10 mouse cellular contexts compared by ENCODE assay signal in the genomic region with DNA sequence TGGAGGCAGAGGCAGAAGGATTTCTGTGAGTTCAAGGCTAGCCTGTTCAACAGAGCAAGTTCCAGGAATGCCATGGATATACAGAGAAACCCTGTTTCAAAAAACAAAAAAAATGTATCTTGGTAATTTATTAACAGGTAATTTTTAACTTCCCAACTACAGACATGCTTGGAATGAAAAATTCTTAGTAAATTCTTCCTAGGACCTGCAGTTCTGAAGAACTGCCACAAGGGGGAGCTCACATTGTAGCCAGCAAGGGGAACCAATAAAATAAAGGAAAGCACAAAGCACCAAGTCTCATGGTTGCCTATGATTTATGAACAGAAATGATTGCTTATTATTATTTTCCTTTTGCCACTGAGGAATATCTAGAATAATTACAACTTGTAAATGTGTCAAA. TPM values are rescaled to one million over a fixed set of nuclear protein-coding genes. Genes with fewer than 3 reads are reported as not detected.
DNase-seq lines count a peak whose midpoint lies in the region; ATAC-seq and TF ChIP-seq lines count a peak whose summit lies in the region.
"Had no signal": no experiment of that assay in that cellular context is flagged by ENCODE, and none has a peak within 500 bp of the region (broad histone marks: within the 10 kb centered on the region; RNA-seq: fewer than 3 reads in every experiment).

No protein-coding gene starts in this region.

- H3K4me2 ChIP-seq in kidney, embryonic 16.5 days (replicated peaks; ENCODE audit: low read depth, low read length) = no peak overlapping the region
- H3K4me2 ChIP-seq: limb, embryonic 12.5 days had no signal

- no peaks in the 10 kb centered on the region for H3K27me3 ChIP-seq in kidney, embryonic 16.5 days (ENCODE audit: insufficient read depth, low read length)
- no peaks in the 10 kb centered on the region for H3K27me3 ChIP-seq in E14TG2a.4 (ENCODE audit: insufficient read depth, low read length)
- H3K27me3 ChIP-seq: limb, embryonic 12.5 days had no signal

- no peak for ATAC-seq in kidney, embryonic 16.5 days (ENCODE audit: low FRiP score, low TSS enrichment)

- H3K4me3 ChIP-seq in kidney, embryonic 16.5 days (ENCODE audit: low read length) = no peak overlapping the region
- no peak overlapping the region for H3K4me3 ChIP-seq in E14TG2a.4 (replicated peaks; ENCODE audit: low read length)
- H3K4me3 ChIP-seq: erythroblast, embryonic 14.5 days; limb, embryonic 12.5 days had no signal

- H3K36me3 ChIP-seq in kidney, embryonic 16.5 days (ENCODE audit: insufficient read depth, low read length) = peaks cover 16% of the 10 kb centered on the region
- no peaks in the 10 kb centered on the region for H3K36me3 ChIP-seq in E14TG2a.4 (ENCODE audit: insufficient read depth, low read length)
- H3K36me3 ChIP-seq: limb, embryonic 12.5 days had no signal

- peaks cover 4% of the 10 kb centered on the region; the same call in 1 of the 2 replicates for H3K9me3 ChIP-seq in kidney, embryonic 16.5 days (ENCODE audit: low read length)
- H3K9me3 ChIP-seq in E14TG2a.4 (ENCODE audit: low read length) = no peaks in the 10 kb centered on the region

- no peaks in the 10 kb centered on the region for H3K4me1 ChIP-seq in kidney, embryonic 16.5 days (ENCODE audit: insufficient read depth, low read length)
- 0 out of 2 replicates have a peak, but pooled peaks cover 8% of the 10 kb centered on the region for H3K4me1 ChIP-seq in E14TG2a.4 (replicated peaks; ENCODE audit: low read depth, low read length)
- H3K4me1 ChIP-seq: limb, embryonic 12.5 days had no signal

- no peak overlapping the region for H3K9ac ChIP-seq in kidney, embryonic 16.5 days (replicated peaks; ENCODE audit: low read length)
- H3K9ac ChIP-seq: limb, embryonic 12.5 days had no signal

- peak; percentile 36 to 59 for DNase-seq in kidney, adult 8-10 months
- peak; percentile 36 for DNase-seq in adrenal gland, adult 2 months
- DNase-seq in embryo, embryonic 11.5 days (ENCODE audit: low read depth, low spot score) = peak; percentile 30
- peak; percentile 56 to 69 for DNase-seq in layer of hippocampus, postnatal 10 days (ENCODE audit: low spot score in 2 of 2)
- DNase-seq in retina, postnatal 1 day = peak; percentile 65
- DNase-seq in urinary bladder, adult 2 months (ENCODE audit: low spot score) = no peak

- peak; percentile 96 for TF ChIP-seq CTCF in E14TG2a.4 (conservative IDR thresholded peaks at IDR 0.05; ENCODE audit: low read length)

- H3K27ac ChIP-seq in kidney, embryonic 16.5 days (ENCODE audit: low read length) = no peak overlapping the region
- H3K27ac ChIP-seq: limb, embryonic 12.5 days had no signal

RNA-seq across cellular contexts. Expression of a gene that starts 14.0 kb away (rescaled TPM):
- 30.0 and 30.2 TPM in 2 replicates for polyA plus RNA-seq in kidney, embryonic 16.5 days (2015; fragmentation: Nextera tagmentation; extraction: Ambion mirVana)
- 10 to 100 TPM; 16.6 to 16.9 TPM for total RNA-seq in adrenal gland, adult 2 months (2021)
- polyA plus RNA-seq in adrenal gland, adult 2 months (2012; rRNA removed) = 19.3 and 20.8 TPM in 2 replicates
- total RNA-seq in layer of hippocampus, postnatal 10 days (2021) = 10 to 100 TPM; 37.9 to 40.2 TPM
- polyA plus RNA-seq in urinary bladder, adult 2 months (2012; rRNA removed) = 16.5 TPM in 2 replicates

RNA-seq across cellular contexts. Expression of a gene that starts 46.2 kb away (rescaled TPM):
- polyA plus RNA-seq in kidney, embryonic 16.5 days (2015; fragmentation: Nextera tagmentation; extraction: Ambion mirVana) = 50.7 and 59.2 TPM in 2 replicates
- total RNA-seq in adrenal gland, adult 2 months (2021) = 10 to 100 TPM; 69.6 to 78.0 TPM
- 16.7 TPM in 2 replicates for polyA plus RNA-seq in adrenal gland, adult 2 months (2012; rRNA removed)
- 1 to 10 TPM; 6.1 to 6.4 TPM for total RNA-seq in layer of hippocampus, postnatal 10 days (2021)
- 134 and 144 TPM in 2 replicates for polyA plus RNA-seq in urinary bladder, adult 2 months (2012; rRNA removed)
- polyA plus RNA-seq: erythroblast, embryonic 14.5 days had no signal
